Mouse (Mus musculus): Measurements from ENCODE around the gene Dnajc19. TPM values are rescaled to one million over a fixed set of nuclear protein-coding genes. Genes with fewer than 3 reads are reported as not detected.
A peak's percentile ranks its signal among the peaks of the same experiment; 100 is the strongest.
"Not testable (repeated sequence)": the region's sequence is repeated elsewhere in the genome, so short reads cannot be mapped to it uniquely, and the experiment has no call there.

Dnajc19 gene
- total RNA-seq (2014; fragmentation: Nextera tagmentation) (187 and 255 TPM in 2 replicates), total RNA-seq (2017) (252 and 290 TPM in 2 replicates)

DNA sequence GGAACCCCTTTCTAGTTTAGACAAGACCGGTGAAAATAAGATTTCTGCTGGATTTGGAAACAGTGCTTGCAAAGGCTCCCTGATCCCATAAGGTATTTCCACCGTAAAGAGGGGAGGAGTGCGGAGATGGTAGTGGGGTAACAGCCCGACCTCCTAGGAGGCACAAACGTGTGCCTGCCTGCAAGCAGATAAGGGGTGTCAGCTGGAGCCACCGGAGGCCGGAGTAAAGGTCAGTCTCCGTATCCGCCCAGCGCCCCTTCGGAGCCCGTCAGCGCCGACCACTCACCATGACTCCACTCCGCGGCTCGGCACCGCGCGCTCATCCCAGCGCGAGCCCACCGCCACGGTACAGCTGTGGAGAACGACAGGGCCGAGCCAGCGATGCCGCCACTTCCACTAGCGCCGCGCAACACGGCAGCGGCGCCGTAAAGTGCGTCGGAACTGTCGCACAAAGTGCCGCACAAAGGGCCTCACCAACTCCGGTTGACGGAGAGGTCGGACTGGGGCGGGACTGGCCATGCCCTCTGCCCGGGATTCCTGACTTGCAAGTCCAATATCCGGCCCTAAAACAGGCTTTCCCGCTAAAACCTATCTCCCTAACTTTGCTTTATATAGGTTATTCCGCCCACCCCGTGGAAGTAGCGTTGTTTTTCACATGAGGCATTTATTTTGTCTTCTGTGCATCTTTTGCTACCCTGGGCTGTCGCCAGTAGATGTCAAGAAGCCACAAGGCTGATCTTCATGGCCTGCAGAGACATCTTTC, at the start of gene Dnajc19:
Gene Dnajc19 (minus strand): TSS at position 422 of the 763 bp plus-strand sequence.
- ATAC-seq (replicated peaks; ENCODE audit: low FRiP score, low TSS enrichment, poor library complexity, severe bottlenecking): peak; percentile 80

DNA sequence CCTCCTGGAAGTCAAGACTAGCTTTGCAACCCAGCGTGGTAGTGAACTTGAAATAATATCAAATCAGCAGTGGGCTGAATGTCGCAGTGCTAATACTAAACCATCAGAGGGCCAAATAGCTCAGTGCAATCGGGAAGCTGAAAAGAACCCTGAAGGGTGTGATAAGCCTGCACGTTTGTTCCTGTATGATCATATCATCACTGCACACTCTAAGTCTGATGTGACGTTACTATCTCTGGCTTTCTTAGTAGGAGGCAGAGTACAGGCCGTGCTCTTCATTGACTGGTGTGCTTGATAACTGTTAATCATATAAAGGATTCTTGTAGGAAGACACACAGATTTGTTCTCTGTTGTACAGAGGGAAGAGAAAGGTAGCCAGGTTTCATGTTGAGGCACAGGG, 48.8 kb upstream of the Dnajc19 start:
- ATAC-seq (replicated peaks; ENCODE audit: low FRiP score, low TSS enrichment, poor library complexity, severe bottlenecking): no peak

DNA sequence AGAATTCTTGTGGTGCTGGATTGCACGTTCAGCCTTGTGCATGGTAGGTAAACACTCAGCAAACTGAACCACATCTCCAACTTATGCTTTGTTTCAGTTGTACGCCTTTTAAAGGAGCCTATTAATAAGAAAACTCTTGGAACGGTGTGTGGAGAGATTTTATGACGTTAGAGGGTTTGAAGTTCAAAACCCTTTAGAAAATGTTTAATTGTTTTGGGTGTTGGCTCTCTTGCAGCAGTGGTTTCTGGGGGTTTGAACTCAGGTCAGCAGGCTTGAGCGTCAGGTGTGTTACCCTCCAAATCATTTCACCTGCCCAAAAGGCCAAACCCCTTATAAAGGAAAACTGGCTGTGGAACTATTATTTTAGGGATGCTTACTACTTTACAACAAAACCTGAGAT, 40.2 kb upstream of the Dnajc19 start:
- ATAC-seq (replicated peaks; ENCODE audit: low FRiP score, low TSS enrichment, poor library complexity, severe bottlenecking): no peak

GRCm38 (mm10) chr3:34120791-34121190, 39.7 kb upstream of the Dnajc19 start:
- no peak for ATAC-seq (replicated peaks; ENCODE audit: low FRiP score, low TSS enrichment, poor library complexity, severe bottlenecking)

DNA sequence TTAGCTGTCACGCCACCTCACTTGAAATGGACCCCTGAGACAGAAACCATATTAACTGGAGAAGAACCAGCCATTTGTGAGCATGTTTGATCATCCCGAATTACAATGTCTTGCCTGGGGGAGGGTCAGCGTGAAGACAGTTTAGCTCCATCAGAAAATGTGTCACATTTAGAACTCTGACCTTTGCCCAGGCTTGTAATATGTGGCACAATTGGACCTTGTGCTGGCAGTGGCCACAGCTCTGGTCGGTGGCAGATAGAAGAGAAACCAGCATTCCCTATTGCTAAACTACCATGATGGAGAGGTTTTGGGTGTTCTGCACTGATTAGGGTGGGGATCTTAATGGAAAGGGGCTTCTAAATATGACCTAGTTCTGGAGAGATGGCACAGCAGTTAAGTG, 38.7 kb upstream of the Dnajc19 start:
- ATAC-seq (replicated peaks; ENCODE audit: low FRiP score, low TSS enrichment, poor library complexity, severe bottlenecking): no peak

DNA sequence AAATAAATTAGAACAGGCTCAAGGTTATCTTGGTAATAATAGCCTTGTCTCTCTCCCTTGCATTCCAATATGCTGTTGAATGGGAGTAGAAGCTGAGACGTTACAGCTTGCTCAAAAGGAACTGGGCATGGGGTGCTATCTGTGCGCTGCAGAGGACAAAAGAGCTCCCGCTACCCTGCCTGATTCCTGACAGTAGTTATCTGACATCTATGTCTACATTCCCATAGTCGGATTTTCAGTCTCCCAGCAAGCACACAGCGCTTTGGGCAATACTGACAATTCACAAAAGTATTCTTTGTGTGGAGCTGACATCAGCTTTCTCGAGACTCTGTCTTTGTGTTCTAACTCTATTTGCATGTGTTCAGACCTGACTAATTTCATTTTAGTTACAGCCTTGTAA, 34.7 kb upstream of the Dnajc19 start:
- no peak for ATAC-seq (replicated peaks; ENCODE audit: low FRiP score, low TSS enrichment, poor library complexity, severe bottlenecking)

DNA sequence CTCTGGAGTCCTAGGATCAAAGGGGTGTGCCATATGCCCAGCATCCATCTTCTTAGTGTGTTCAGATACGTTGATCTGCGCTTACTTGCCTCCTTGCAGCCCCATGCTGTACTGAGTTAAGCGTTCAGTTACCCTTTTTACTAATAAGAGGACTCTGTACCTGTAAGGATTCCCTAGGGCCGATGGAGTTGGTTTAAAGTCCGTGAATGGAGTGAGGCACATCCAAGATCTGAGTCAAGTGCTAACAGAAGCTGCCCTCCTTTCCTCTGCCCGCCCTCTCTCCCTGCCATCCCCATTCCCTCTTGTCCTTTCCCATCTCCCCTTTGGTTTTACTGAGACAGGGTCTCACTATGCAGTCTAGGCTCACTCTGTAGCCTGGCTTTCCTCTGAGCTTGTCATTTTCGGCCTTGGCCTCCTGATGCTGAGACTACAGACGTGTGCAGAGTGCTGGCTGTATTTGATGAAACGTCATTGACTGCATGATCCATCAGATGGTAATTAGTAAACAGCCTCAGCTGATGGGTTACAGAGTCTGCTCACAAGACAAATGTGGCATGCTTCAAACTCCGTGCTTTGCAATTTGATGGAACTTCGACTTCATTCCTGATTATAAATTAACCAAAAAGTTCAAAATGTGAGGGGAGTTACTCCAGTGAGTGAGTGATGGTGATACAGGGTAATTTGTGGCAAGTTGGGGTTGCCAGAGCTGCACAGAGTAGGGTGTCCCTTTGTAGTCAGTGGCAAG, 31.0 kb upstream of the Dnajc19 start:
- no peak for ATAC-seq (replicated peaks; ENCODE audit: low FRiP score, low TSS enrichment, poor library complexity, severe bottlenecking)

DNA sequence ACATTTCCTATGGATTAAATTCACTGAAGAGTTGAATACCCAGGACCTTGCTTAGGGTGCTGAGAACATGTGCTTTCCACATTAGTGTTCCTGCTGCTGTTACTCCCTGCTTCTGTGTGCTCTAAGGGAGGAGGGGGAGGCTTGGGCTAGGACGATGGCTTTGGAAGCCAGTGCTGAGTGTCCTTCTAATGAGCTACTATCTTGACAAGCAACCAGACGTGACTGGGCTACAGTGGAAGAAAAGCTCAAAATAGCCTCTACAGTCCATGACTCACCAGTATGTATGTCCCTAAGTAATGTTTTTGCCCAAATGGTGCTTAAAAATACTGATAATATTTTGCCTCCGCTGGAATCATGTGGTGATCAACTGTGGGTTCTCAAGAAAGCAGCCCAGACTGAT, 26.5 kb upstream of the Dnajc19 start:
- ATAC-seq (replicated peaks; ENCODE audit: low FRiP score, low TSS enrichment, poor library complexity, severe bottlenecking): no peak

DNA sequence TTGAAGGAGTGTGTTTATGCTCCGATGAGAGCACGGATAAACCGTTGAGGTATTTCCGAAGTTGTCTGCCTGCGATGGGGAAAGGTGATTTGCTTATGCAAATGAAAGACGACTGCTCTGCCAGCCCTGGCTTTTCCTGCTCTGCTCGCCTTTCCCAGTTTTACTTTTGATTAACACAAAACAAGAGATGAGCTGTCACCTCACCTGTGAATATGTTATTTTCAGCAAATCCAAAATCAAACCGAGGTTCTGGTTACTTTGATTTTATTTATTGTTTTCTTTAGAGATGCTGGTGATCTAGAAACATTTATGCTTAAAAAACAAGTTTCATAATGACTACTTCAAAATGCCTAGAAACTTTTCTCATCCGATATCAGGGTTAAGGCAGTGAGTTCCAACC, 25.3 kb upstream of the Dnajc19 start:
- ATAC-seq (replicated peaks; ENCODE audit: low FRiP score, low TSS enrichment, poor library complexity, severe bottlenecking): no peak

DNA sequence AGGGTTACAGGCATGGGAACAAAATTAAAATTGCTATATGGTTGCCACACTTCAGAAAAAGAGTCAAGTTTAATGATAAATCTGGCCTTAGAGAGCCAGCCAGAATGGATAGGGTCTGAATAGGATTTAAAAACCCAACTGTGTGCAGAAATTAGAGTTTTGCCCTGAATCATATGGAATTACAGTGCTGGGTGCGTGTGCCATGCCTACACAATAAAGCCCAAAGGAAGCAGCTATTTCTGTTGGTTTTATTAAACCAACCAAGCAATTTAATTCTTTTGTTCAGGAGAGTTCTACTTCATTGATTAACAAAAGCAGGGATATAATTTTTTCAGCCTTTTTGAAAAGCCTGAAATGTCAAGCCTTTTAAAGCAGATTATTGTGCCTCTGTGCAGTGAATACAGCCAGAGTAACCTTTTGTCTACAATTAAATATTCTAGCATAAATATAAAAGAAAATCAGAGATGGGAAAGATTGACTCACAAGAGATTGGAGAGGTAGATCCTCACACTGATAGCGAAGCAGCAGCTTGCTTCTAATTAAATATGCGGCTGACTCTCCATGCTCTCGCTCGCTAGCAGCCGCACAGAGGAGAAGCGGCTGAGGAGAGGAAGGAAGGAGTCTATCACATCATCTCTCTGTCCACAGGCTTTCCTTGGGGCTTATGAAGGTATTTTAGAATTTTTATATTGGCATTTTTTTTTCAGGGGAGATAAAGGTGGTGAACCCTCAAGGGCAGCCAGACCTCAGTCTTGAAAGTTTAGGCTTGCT, 23.0 kb upstream of the Dnajc19 start:
- no peak for ATAC-seq (replicated peaks; ENCODE audit: low FRiP score, low TSS enrichment, poor library complexity, severe bottlenecking)

GRCm38 (mm10) chr3:34102891-34103290, 21.8 kb upstream of the Dnajc19 start:
- ATAC-seq (replicated peaks; ENCODE audit: low FRiP score, low TSS enrichment, poor library complexity, severe bottlenecking): no peak

DNA sequence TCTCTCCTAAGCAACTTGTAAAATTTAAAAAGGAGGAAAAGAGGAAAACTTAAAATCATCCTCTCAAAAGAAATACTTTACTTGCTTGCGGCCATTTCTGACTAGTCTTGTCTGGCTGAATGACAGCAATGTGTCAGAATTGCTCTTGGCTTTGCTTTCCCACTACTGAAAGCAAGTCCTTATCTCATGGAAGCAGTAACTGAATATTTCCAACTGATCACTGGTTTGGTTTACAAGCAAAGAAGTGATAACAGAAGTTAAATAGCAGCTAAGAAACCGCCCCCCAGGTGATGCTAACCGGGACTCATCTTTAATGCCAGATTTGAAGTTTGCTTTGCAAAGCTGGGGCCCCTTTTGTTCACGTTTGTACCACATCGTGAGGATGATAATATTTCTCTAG, 2.5 kb upstream of the Dnajc19 start:
- peak; percentile 43 for ATAC-seq (replicated peaks; ENCODE audit: low FRiP score, low TSS enrichment, poor library complexity, severe bottlenecking)

DNA sequence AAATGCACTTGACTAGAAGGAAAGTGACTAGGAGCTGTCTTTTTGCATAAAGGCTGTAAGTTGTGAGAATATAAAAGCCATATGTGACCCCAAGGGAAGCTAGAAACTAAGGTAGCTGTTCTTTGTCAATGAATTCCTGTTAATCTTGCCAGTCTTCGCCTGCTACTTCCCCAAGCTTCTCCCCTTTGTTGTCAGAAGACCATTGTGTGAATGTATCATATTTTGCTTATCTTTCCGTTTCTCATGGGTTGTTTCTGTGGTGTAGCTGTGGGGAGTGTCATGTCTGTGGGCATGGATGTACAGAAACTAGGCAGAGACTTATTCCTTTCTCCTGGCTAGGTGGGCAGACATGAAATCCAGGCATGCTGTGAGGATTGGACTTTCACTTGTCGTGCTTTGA, 808 bp upstream of the Dnajc19 start:
- ATAC-seq (replicated peaks; ENCODE audit: low FRiP score, low TSS enrichment, poor library complexity, severe bottlenecking): peak; percentile 35; the same call in 1 of the 2 replicates

DNA sequence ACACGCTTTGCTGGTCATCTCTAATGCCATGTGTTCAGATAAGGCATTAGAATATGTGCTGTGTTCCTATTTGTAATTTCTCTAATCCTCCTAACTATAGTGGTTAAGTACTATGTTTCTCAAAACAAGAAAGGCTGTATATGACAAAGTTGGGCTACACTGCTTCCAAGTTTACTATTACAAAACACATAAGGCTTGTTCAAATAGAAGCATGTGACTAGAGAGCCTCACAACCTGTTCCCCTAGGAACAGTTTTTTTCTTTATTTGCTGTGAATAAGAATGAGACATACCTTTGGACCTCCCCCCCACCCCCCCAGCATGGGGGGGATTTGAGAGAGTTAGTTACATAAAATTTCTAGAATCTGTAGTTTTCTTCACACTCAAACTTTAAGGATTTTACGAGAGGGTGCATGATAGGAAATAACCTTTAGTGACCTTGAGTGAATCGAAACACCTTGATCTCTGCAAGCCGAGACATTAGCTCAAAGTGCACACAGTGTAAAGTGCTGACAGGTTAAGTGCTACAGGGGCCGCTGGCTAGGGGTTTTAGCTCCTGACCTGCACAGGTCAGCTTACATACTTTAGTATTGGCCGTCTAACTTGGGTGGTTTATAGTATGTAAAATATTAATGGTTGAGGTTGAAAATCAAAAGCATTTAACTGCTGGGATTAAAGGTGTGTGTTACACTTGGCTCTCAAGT, 4.9 kb downstream of the Dnajc19 start:
- ATAC-seq (replicated peaks; ENCODE audit: low FRiP score, low TSS enrichment, poor library complexity, severe bottlenecking): no peak

DNA sequence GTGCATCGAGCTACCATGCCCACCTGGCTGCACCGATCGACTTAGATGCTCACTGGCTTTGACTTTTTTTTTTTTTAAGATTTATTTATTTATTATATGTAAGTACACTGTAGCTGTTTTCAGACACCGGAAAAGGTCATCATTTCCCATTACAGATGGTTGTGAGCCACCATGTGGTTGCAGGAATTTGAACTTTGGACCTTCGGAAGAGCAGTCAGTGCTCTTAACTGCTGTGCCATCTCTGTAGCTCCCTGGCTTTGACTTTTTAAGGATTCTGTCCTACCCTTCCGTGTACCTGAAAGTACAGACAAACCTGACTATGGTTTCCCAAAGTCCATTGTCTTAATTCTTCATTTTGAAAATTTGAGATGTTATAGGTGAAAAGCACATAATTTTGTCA, 8.4 kb downstream of the Dnajc19 start:
- no peak for ATAC-seq (replicated peaks; ENCODE audit: low FRiP score, low TSS enrichment, poor library complexity, severe bottlenecking)

GRCm38 (mm10) chr3:34068943-34069342, 12.2 kb downstream of the Dnajc19 start:
- not testable (repeated sequence) for ATAC-seq (replicated peaks; ENCODE audit: low FRiP score, low TSS enrichment, poor library complexity, severe bottlenecking)

DNA sequence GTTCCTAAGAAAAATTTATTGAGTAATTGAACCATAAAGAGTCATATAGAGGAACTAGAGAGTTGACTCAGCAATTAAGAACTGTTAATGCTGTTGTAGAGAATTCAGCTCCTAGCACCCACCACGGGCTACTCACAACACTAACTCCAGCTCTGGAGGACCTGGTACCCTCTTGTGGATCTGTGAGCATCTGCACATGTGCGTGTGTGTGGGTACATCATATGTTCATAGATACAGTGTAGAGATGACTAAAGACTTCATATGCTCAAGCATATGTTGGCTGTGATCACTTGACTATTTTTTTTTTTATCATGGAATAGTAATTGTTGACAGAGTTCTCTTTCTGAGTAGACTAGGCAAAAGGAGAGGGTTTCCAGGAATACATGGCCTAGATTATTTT, 18.8 kb downstream of the Dnajc19 start:
- ATAC-seq (replicated peaks; ENCODE audit: low FRiP score, low TSS enrichment, poor library complexity, severe bottlenecking): no peak

- ATAC-seq (replicated peaks; ENCODE audit: low FRiP score, low TSS enrichment, poor library complexity, severe bottlenecking): no peak
Observed at GRCm38 (mm10) chr3:34041990-34042389, 39.1 kb downstream of the Dnajc19 start.

- no peak for ATAC-seq (replicated peaks; ENCODE audit: low FRiP score, low TSS enrichment, poor library complexity, severe bottlenecking)
Observed at GRCm38 (mm10) chr3:34035706-34036105, 45.4 kb downstream of the Dnajc19 start.

DNA sequence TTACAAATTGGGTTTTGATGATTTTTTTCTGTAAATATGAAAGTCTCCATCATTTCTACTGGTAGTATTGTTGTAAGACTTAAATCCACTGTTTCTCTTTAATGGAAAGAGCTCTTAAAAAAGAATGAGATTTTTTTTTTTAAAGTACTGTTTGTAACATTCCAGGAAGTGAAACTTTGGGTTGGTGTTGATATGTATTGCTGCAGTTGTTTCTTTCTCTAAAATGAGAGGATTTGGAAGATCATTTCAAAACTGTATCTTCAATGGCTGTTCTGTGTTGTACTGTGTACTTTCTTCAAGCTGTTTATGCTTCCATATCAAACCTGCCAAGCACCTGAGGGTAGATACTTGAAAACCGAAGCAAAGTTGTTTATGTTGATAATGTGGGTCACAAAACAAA, 46.3 kb downstream of the Dnajc19 start:
- ATAC-seq (replicated peaks; ENCODE audit: low FRiP score, low TSS enrichment, poor library complexity, severe bottlenecking): no peak
